Mouse (Mus musculus): ENCODE results near the gene Srsy.
"Not testable (repeated sequence)": the region's sequence is repeated elsewhere in the genome, so short reads cannot be mapped to it uniquely, and the experiment has no call there.

Gene Srsy

GRCm38 (mm10) chrY:17937230-17937629 is at the start of gene Srsy:
Gene Srsy (minus strand): TSS chrY:17937330.
- not testable (repeated sequence) for DNase-seq (ENCODE audit: low spot score)

Measured in retina, embryonic 14.5 days (tissue).